Mouse (Mus musculus): ENCODE measurements around the gene Sec31a. TPM values are rescaled to one million over a fixed set of nuclear protein-coding genes. Genes with fewer than 3 reads are reported as not detected.
"Not testable (repeated sequence)": the region's sequence is repeated elsewhere in the genome, so short reads cannot be mapped to it uniquely, and the experiment has no call there.

Gene Sec31a
- polyA plus RNA-seq, 1 experiment from 2014 or later = 67.0 TPM

DNA sequence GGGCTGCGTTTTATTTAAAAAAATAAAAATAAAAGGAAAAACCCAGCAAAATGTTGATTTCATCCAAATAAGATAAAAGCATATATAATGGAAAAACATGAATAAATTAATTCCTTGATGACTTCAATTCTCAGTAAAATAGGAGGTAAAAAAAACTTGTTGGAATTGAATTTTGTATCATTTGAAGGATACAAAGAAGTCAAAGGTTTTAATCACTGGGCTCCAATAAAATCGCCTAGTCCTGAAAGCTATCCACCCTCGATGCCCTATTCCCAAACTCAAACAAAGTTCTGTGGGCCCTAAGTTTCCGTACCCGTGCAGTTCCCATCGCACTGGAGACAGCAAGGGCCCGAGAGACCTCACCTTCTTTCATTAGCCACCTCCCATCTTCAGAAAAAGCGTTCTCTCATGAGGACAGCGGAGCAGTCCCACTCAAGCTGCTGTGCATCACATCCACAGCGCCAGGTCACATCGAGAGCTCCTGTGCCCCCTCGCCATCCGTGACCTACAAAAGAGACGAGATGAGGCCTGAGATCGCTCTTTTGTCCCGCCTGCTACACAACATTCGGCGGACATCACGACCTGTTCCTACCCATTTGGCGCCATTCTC, 12.8 kb upstream of the Sec31a start:
- peak overlapping the region; percentile 88 for H3K4me2 ChIP-seq
- H3K36me3 ChIP-seq = peaks cover 50% of the 10 kb centered on the region
- peaks cover 65% of the 10 kb centered on the region for H3K4me1 ChIP-seq
- peak overlapping the region; percentile 80 for H3K9ac ChIP-seq
- H3K4me3 ChIP-seq = peak overlapping the region; percentile 75
- peak overlapping the region; percentile 87 for H3K27ac ChIP-seq
- WGBS (ENCODE audit: insufficient replicate concordance) = under 1% methylated on average over 20 of the region's 20 CpGs
- H3K27me3 ChIP-seq (replicated peaks) = no peaks in the 10 kb centered on the region
- H3K9me3 ChIP-seq (replicated peaks) = no peaks in the 10 kb centered on the region
- peak; percentile 29 for ATAC-seq

DNA sequence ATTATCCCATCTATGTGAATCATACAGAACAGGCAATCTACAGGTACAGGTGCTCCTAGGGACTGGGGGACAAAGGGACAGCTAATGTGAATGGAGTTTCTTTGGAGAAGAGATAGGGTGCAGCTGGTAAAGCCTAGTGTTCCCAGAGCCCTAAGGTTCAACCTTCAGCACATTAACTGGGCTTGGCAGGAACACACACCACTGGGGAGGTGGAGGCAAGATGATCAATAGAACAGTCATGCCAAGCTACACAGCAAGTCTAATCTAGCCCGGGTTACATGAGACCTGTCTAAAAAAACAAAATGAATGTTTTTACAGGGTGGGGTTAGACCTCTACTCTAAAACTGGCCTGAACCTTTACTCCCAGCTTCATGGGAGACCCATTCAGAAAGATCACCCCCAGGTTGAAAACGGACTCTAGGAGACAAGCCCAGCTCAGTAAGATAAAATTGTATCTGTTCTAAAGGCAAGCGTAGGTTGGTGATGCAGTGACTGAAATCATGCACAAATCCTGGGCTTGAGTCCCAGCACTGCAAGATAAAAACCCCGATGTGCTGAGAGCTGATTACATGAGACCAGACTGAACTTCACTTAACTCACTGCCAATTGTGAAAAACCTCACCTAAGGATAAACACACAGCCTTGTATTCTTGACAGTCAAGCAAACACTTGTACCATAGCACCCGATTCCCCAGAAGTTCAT, 12.1 kb upstream of the Sec31a start:
- ATAC-seq = no peak
- peak overlapping the region; percentile 0; the same call in 1 of the 2 replicates for H3K27ac ChIP-seq

DNA sequence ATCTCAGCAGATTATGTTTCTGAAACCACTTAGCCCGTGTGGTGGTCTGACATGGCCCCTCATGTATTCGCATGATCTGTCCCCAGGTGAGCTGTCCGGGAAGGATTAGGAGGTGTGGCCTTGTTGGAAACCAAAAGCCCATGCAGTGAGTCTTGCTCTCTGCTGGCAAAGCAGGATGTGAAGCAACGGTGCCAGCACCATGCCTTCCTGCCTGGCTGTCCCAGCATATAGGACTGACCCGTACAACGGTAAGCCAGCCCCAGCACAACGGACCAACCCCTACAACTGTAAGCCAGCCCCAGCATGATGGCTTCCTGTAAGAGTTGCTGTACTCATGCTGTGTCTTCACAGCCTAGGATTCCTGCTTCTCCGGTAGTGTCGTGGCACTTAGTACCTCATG, 11.2 kb upstream of the Sec31a start:
- Histone ChIP-seq H3K27ac (no peak overlapping the region), H3K4me1 (peaks cover 79% of the 10 kb centered on the region), H3K9ac (peak overlapping the region; percentile 80; the same call in 1 of the 2 replicates), H3K36me3 (peaks cover 66% of the 10 kb centered on the region), H3K4me3 (peak overlapping the region; percentile 75), H3K4me2 (peak overlapping the region; percentile 88), H3K9me3 (replicated peaks) (no peaks in the 10 kb centered on the region), H3K27me3 (replicated peaks) (no peaks in the 10 kb centered on the region)
- ATAC-seq = no peak
- 51% methylated on average over 9 of the region's 9 CpGs for WGBS (ENCODE audit: insufficient replicate concordance)

More for the DNA sequence above, 12.1 kb upstream of the Sec31a start:
- 9% methylated on average over 5 of the region's 5 CpGs for WGBS (ENCODE audit: insufficient replicate concordance)
- Histone ChIP-seq H3K4me2 (peak overlapping the region; percentile 88), H3K9me3 (replicated peaks) (no peaks in the 10 kb centered on the region), H3K4me3 (peak overlapping the region; percentile 75), H3K36me3 (peaks cover 57% of the 10 kb centered on the region), H3K27me3 (replicated peaks) (no peaks in the 10 kb centered on the region), H3K9ac (peak overlapping the region; percentile 80), H3K4me1 (peaks cover 71% of the 10 kb centered on the region)

DNA sequence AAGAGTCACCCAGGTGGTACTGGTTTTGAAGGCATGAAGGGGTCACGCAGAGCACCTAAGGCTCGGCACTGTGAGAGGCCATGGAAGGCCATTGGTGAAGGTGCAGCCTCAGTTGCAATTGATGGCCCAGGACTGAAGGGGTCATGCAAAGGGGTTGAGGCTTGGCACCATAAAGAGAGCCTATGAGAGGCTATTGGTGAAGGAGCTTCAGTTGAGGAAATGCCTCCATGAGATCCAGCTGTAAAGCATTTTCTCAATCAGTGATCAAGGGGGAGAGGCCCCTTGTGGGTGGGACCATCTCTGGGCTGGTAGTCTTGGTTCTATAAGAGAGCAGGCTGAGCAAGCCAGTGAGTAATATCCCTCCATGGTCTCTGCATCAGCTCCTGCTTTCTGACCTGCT, 9.8 kb upstream of the Sec31a start:
- H3K27me3 ChIP-seq (replicated peaks); H3K9me3 ChIP-seq (replicated peaks); H3K9ac ChIP-seq; ATAC-seq; H3K27ac ChIP-seq; H3K4me3 ChIP-seq: not testable (repeated sequence)
- H3K4me1 ChIP-seq = peaks cover 70% of the 10 kb centered on the region
- peak overlapping the region; percentile 88; the same call in 1 of the 2 replicates for H3K4me2 ChIP-seq
- 82% methylated on average over 2 of the region's 2 CpGs for WGBS (ENCODE audit: insufficient replicate concordance)
- H3K36me3 ChIP-seq = peaks cover 73% of the 10 kb centered on the region

DNA sequence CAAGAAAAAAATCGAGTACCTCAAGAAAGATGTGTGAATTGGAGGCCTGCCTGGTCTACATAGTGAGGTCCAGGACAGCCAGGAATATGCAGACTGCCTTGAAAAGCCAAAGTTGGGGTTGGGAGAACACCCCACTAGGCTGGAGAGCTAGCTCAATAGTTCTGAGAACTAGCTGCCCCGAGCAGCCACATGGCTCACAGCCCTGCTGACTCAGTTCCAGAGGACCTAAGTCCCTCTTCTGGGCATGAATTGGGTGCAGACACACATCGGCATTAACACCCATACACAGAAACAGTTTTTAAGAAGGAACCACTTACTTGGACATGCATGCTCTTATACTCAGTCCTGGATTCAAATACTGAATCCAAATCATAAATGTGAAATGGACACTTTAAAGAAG, 8.2 kb upstream of the Sec31a start:
- no peak for ATAC-seq
- peaks cover 89% of the 10 kb centered on the region for H3K36me3 ChIP-seq
- no peaks in the 10 kb centered on the region for H3K27me3 ChIP-seq (replicated peaks)
- H3K9me3 ChIP-seq (replicated peaks) = no peaks in the 10 kb centered on the region
- H3K4me3 ChIP-seq = no peak overlapping the region
- H3K4me2 ChIP-seq = peak overlapping the region; percentile 15; the same call in 1 of the 2 replicates
- peaks cover 60% of the 10 kb centered on the region for H3K4me1 ChIP-seq
- 0 out of 2 replicates have a peak overlapping the region, but pooled peaks have one; percentile 17 for H3K9ac ChIP-seq
- no peak overlapping the region for H3K27ac ChIP-seq
- WGBS (ENCODE audit: insufficient replicate concordance) = 68% methylated on average over 3 of the region's 3 CpGs

DNA sequence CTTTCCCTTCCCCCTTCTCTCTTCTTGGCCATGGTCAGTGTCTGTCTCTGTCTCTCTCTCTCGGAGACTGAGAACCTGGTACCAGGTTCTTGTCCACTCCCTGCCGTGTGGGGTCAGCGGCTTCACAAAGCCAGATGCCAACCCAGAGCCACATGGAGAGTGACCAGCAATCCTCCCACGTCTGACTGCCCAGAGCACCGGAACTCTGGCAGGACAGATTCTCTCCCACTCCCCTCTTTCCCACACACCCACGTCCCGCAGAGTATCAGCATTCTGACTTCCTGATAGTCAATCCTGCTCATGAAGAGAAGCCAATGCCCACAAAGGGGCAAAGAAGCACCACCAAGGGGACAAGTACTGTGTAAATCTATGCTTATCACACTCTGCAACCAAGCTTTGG, 7.6 kb upstream of the Sec31a start:
- Histone ChIP-seq H3K27me3 (replicated peaks) (no peaks in the 10 kb centered on the region), H3K9me3 (replicated peaks) (no peaks in the 10 kb centered on the region), H3K27ac (no peak overlapping the region), H3K4me2 (0 out of 2 replicates have a peak overlapping the region, but pooled peaks have one; percentile 15), H3K4me3 (no peak overlapping the region), H3K36me3 (peaks cover 95% of the 10 kb centered on the region), H3K9ac (no peak overlapping the region), H3K4me1 (peaks cover 60% of the 10 kb centered on the region)
- ATAC-seq = no peak
- 64% methylated on average over 7 of the region's 7 CpGs for WGBS (ENCODE audit: insufficient replicate concordance)

DNA sequence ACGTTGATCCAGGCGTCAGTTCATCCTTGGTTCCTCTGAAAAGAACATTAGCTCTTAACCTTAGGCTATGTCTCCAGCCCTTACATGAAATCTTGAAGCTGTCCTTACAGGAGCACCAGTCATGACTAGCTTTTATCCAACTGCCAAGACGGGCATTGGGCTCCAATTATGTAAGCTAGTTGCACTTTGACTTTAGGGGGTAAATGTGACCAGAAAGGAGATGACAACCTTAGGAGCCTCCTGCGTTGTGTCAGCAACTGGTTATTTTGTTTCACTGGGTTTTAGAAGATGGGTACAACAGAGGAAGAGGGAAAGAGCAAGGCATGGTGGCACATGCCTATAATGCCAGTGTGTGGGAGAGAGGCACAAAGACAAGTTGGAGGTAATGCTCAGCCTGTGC, 2.8 kb upstream of the Sec31a start:
- H3K27me3 ChIP-seq (replicated peaks) = no peaks in the 10 kb centered on the region
- no peak overlapping the region for H3K27ac ChIP-seq
- H3K4me2 ChIP-seq = no peak overlapping the region
- no peak for ATAC-seq
- WGBS (ENCODE audit: insufficient replicate concordance) = 70% methylated on average over 4 of the region's 4 CpGs
- H3K36me3 ChIP-seq = peaks cover 62% of the 10 kb centered on the region
- H3K9ac ChIP-seq = no peak overlapping the region
- no peaks in the 10 kb centered on the region for H3K9me3 ChIP-seq (replicated peaks)
- H3K4me1 ChIP-seq = peaks cover 40% of the 10 kb centered on the region
- H3K4me3 ChIP-seq = no peak overlapping the region

DNA sequence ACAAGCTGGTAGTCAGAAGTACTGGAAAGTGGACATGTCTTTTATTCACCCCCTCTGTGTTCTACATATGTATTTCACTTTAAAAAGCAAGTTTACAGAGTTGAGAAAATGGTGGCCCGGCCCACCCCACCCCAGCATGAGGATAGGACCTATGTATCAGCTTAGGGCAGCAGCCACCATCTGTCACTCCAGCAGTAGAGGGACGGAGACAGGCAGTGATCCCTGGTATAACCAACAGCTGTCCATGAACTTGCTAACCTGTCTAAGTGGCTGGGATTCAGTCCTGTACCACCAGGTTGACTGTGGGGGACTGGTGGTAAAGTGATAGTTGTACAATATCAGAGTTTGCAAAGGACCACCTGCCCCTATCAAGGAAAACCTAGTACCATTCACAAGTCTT, 2.0 kb upstream of the Sec31a start:
- Histone ChIP-seq H3K9ac (no peak overlapping the region), H3K4me3 (no peak overlapping the region), H3K9me3 (replicated peaks) (no peaks in the 10 kb centered on the region), H3K36me3 (peaks cover 54% of the 10 kb centered on the region), H3K27me3 (replicated peaks) (no peaks in the 10 kb centered on the region), H3K4me2 (no peak overlapping the region), H3K27ac (no peak overlapping the region), H3K4me1 (peaks cover 38% of the 10 kb centered on the region)
- ATAC-seq = no peak
- WGBS (ENCODE audit: insufficient replicate concordance) = 60% methylated on average over 2 of the region's 2 CpGs

DNA sequence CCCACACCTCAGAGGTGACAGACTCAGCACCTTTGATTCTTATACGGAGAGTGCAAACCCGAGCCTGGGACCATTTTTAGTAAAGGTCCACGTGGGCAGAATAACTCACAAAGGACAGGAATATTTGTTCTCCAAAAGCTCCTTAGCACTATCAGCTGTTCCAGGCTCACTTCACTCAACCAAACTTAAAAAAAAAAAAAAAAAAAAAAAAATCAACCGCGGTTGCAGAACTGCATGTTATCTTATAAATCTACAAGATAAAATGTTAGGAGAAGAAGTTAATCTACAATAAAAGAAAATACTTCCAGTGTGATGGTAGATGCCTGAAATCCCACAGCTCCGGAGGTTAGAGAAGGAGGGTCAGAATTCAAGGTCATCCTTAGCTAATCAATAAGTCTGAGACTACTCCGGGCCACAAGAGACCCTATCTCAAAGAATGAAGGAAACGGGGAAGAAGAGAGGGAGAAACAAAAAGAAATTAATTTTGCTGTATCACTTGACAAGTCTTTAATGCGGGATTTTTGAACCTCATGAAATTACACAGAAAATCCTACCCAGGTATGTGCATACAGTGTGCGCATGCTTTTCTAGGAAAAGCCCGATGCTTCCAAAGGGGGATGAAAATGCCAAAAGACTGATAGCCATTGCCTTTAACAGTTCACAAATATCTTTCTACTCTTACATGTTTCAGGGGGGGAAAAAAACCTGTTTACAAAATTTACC, 1.4 kb downstream of the Sec31a start:
- no peak for ATAC-seq
- Histone ChIP-seq H3K27me3 (replicated peaks) (no peaks in the 10 kb centered on the region), H3K9ac (peak overlapping the region; percentile 78), H3K4me1 (peaks cover 45% of the 10 kb centered on the region), H3K4me2 (peak overlapping the region; percentile 83), H3K27ac (no peak overlapping the region), H3K36me3 (peaks cover 20% of the 10 kb centered on the region), H3K4me3 (peak overlapping the region; percentile 77), H3K9me3 (replicated peaks) (no peaks in the 10 kb centered on the region)
- 43% methylated on average over 11 of the region's 11 CpGs for WGBS (ENCODE audit: insufficient replicate concordance)

DNA sequence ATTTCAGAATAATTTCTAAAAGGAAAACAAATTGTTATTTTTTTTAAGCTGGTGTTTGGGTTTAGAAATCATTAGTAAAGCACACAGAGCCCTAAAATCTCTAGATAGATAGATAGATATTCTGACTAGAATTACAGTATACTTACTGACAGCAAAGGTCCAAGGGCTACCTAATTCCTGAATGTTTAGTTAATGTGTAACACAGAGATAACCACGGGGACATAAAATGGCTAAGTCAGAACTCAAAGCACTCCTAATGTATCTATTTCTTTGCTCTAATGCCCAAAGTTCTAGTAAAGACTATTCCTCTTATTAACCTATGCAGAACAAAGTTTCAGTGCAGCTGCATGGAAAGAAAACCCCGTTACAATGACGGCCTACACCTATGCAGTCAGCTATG, 3.1 kb downstream of the Sec31a start:
- WGBS (ENCODE audit: insufficient replicate concordance) = 68% methylated on average over 3 of the region's 3 CpGs
- no peak for ATAC-seq
- peaks cover 10% of the 10 kb centered on the region for H3K36me3 ChIP-seq
- no peak overlapping the region for H3K27ac ChIP-seq
- H3K9ac ChIP-seq = no peak overlapping the region
- H3K4me3 ChIP-seq = no peak overlapping the region
- peak overlapping the region; percentile 29; the same call in 1 of the 2 replicates for H3K4me2 ChIP-seq
- H3K27me3 ChIP-seq (replicated peaks) = no peaks in the 10 kb centered on the region
- peaks cover 45% of the 10 kb centered on the region for H3K4me1 ChIP-seq
- no peaks in the 10 kb centered on the region for H3K9me3 ChIP-seq (replicated peaks)

DNA sequence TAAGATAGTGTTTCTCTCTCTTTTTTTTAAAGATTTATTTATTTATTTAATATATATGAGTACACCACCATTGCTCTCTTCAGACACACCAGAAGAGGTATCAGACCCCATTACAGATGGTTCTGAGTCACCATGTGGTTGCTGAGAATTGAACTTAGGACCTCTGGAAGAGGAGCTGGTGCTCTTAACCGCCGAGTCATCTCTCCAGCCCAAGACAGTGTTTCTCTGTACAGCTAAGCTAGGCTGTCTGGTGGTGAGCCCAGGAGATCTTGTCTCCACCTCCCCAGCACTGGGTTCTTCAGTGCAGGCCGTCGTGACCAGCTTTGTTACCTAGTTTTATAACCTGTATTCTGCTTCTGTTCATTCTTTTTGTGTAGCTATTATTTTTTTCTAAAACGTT, 5.8 kb downstream of the Sec31a start:
- Histone ChIP-seq H3K9ac (no peak overlapping the region), H3K4me2 (no peak overlapping the region), H3K4me1 (peaks cover 33% of the 10 kb centered on the region), H3K27ac (no peak overlapping the region), H3K36me3 (peaks cover 27% of the 10 kb centered on the region), H3K27me3 (replicated peaks) (no peaks in the 10 kb centered on the region), H3K4me3 (no peak overlapping the region), H3K9me3 (replicated peaks) (no peaks in the 10 kb centered on the region)
- no peak for ATAC-seq
- WGBS (ENCODE audit: insufficient replicate concordance) = 66% methylated on average over 5 of the region's 5 CpGs

DNA sequence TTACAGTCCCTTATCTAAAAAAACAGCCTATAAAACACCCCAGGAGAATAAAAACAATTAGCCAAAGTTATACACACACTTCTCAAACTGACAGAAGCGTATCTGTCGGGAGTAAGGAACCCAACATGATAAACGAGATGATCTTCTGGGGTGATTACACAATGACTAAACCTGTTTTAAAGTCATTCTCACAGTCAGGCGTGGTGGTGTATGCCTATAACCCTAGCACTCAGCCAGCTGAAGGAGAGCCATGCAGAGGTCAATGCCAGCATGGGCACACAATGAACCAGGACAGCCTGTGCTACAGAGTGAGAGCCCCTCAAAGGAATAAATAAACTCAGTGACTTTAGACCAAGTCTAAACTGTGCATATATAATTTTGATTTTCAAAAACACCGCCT, 7.5 kb downstream of the Sec31a start:
- Histone ChIP-seq H3K27me3 (replicated peaks) (no peaks in the 10 kb centered on the region), H3K4me2 (no peak overlapping the region), H3K27ac (no peak overlapping the region), H3K4me1 (peaks cover 16% of the 10 kb centered on the region), H3K9me3 (replicated peaks) (no peaks in the 10 kb centered on the region), H3K36me3 (peaks cover 40% of the 10 kb centered on the region), H3K9ac (no peak overlapping the region), H3K4me3 (no peak overlapping the region)
- no peak for ATAC-seq
- WGBS (ENCODE audit: insufficient replicate concordance) = 69% methylated on average over 5 of the region's 5 CpGs
